Mouse (Mus musculus) embryonic facial prominence, embryonic 13.5 days (tissue): ENCODE measurements at regions not wholly inside any gene's neighbourhood (a gene's known extent, or its start where the extent isn't known, plus 50 kb on each side); places are given as distances from the start of the nearest gene placed in this dataset.

Source experiments
- ATAC-seq: fragments of 200-750 bp; cut with Nextera tagmentation; 2 replicates; pipeline ENCODE4 v1.8.0; 2017; ENCODE audit warnings: low read depth; ENCODE audit not compliant: insufficient number of reproducible peaks, insufficient read depth, low FRiP score, low TSS enrichment
- H3K27ac ChIP-seq: fragments of 300-500 bp; sonication (generic); 2 replicates; pipeline ENCODE4 v1.5.1; 2015; ENCODE audit warnings: moderate library complexity, mild to moderate bottlenecking, inconsistent platforms
- H3K27me3 ChIP-seq: fragments of 300-500 bp; sonication (generic); 2 replicates; pipeline ENCODE4 v1.6.1; 2015; ENCODE audit warnings: mild to moderate bottlenecking, inconsistent platforms
- H3K36me3 ChIP-seq: fragments of 300-500 bp; sonication (generic); 2 replicates; pipeline ENCODE4 v1.6.1; 2015; ENCODE audit warnings: mild to moderate bottlenecking, inconsistent platforms
- H3K4me1 ChIP-seq: fragments of 300-500 bp; sonication (generic); 2 replicates; pipeline ENCODE4 v1.6.1; 2015; ENCODE audit warnings: inconsistent platforms
- H3K4me2 ChIP-seq: fragments of 300-500 bp; sonication (generic); 2 replicates; pipeline ENCODE4 v1.6.1; 2015; ENCODE audit warnings: moderate library complexity, mild to moderate bottlenecking, inconsistent platforms
- H3K4me3 ChIP-seq: fragments of 300-500 bp; sonication (generic); 2 replicates; pipeline ENCODE4 v1.5.1; 2015; ENCODE audit warnings: mild to moderate bottlenecking, inconsistent platforms
- H3K9ac ChIP-seq: fragments of 300-500 bp; sonication (generic); 2 replicates; pipeline ENCODE4 v1.6.1; 2015; ENCODE audit warnings: mild to moderate bottlenecking, inconsistent platforms
- H3K9me3 ChIP-seq: fragments of 300-500 bp; sonication (generic); 2 replicates; pipeline ENCODE4 v1.6.1; 2016; ENCODE audit warnings: inconsistent platforms
- WGBS: fragments of 180-500 bp; shearing (Covaris S2); methylation state at CpG from one replicate; pipeline ENCODE4 v1.1.7; 2015; ENCODE audit warnings: mixed read lengths; 5-methylcytosine and 5-hydroxymethylcytosine counted together

- Histone ChIP-seq H3K4me1 (no peaks in the 10 kb centered on the region), H3K4me3 (no peak overlapping the region), H3K4me2 (no peak overlapping the region), H3K9ac (no peak overlapping the region), H3K36me3 (no peaks in the 10 kb centered on the region), H3K27ac (no peak overlapping the region), H3K27me3 (no peaks in the 10 kb centered on the region), H3K9me3 (no peaks in the 10 kb centered on the region)
- no peak for ATAC-seq
- WGBS = 50% methylated on average over 7 of the region's 7 CpGs
Measured at GRCm38 (mm10) chr19:59646656-59647055, 188.5 kb downstream of the Emx2 start.

DNA sequence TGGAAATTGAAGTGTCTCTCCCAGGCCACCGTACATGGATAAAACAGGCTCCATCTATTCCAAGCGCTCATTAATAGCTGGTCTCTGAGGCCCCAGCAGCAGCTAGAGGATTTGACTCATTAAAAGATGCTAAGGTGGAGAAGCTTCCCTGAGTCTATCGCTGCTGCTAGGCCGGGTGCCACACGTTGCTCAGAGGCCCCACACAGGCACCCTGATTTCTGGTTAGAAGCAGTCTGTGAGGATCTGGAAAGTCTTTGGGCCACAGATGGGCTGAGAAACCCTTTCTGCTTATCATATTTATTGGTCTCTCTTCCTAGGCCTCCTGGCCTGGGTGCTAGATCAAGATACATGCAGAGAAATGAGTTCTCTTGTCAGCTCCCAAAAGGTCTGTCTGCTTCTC is 191.2 kb downstream of the Emx2 start:
- ATAC-seq = no peak
- no peaks in the 10 kb centered on the region for H3K36me3 ChIP-seq
- H3K4me3 ChIP-seq = no peak overlapping the region
- H3K9me3 ChIP-seq = no peaks in the 10 kb centered on the region
- no peaks in the 10 kb centered on the region for H3K4me1 ChIP-seq
- H3K27me3 ChIP-seq = no peaks in the 10 kb centered on the region
- 86% methylated on average over 5 of the region's 5 CpGs for WGBS
- H3K27ac ChIP-seq = no peak overlapping the region
- no peak overlapping the region for H3K4me2 ChIP-seq
- no peak overlapping the region for H3K9ac ChIP-seq

GRCm38 (mm10) chr19:59650611-59651329 is 192.6 kb downstream of the Emx2 start:
- no peaks in the 10 kb centered on the region for H3K9me3 ChIP-seq
- WGBS = 71% methylated on average over 10 of the region's 10 CpGs
- H3K27ac ChIP-seq = no peak overlapping the region
- no peak overlapping the region for H3K4me2 ChIP-seq
- H3K27me3 ChIP-seq = no peaks in the 10 kb centered on the region
- no peaks in the 10 kb centered on the region for H3K4me1 ChIP-seq
- no peaks in the 10 kb centered on the region for H3K36me3 ChIP-seq
- no peak overlapping the region for H3K4me3 ChIP-seq
- no peak overlapping the region for H3K9ac ChIP-seq
- ATAC-seq = no peak

DNA sequence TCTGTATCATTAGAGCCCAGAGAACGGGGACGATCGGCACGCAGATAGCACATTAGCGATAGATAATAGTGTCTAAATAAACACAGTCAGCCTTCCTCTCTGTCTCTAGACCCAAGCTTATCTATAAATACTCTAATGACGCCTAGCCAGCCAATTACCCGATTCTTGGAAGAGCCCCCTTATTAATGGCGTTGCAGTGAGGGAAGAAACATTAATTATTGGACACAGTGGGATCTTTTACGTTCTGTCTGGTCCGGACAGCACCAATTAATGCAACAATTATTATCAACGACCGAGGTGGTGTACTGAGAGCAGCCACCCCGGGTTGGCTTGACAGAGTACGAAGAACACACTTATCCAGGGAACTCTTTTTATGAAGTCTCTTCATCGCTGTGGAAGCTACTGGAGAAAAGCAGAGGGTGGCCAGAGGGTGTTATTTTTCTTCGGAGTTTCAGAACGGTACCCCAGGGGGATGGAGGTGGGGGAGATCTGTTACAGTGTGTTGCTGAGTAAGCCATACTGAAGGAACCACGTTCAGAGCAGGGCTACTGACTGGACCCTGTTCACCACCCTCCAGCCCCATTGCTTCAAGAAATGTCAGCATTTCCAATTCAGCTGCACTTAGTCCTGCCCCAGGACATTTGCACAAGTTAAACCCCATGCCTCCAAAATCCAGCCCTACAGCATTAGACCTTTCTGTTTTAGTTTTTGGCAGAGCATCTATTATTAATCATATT is 195.6 kb downstream of the Emx2 start:
- 68% methylated on average over 18 of the region's 18 CpGs for WGBS
- Histone ChIP-seq H3K4me2 (no peak overlapping the region), H3K27ac (no peak overlapping the region), H3K9ac (no peak overlapping the region), H3K9me3 (no peaks in the 10 kb centered on the region), H3K27me3 (no peaks in the 10 kb centered on the region), H3K4me1 (no peaks in the 10 kb centered on the region), H3K4me3 (no peak overlapping the region), H3K36me3 (no peaks in the 10 kb centered on the region)
- no peak for ATAC-seq

DNA sequence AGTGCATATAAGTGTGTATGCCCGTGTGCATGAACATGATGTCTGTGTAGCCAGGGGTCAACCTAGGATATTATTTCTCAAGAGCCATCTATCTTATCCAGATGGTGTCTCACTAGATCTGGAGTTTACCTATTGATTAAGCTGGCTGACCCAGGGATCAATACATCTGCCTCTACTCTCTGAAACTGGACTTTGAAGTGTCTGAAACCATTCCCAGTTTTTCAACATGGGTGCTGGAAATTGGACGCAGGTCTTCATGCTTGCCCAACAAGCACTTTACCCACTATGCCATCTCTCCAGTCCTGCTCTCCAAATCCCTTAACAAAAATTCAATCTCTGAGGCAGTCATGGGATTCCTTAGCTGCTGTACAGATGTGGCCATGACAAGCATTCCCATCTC is 197.1 kb downstream of the Emx2 start:
- Histone ChIP-seq H3K9ac (no peak overlapping the region), H3K27me3 (no peaks in the 10 kb centered on the region), H3K4me3 (no peak overlapping the region), H3K4me2 (no peak overlapping the region), H3K9me3 (no peaks in the 10 kb centered on the region), H3K4me1 (no peaks in the 10 kb centered on the region), H3K36me3 (no peaks in the 10 kb centered on the region), H3K27ac (no peak overlapping the region)
- no peak for ATAC-seq
- WGBS = 99% methylated on average over 2 of the region's 2 CpGs

GRCm38 (mm10) chr19:59669793-59670192 is 211.6 kb downstream of the Emx2 start:
- H3K27me3 ChIP-seq = no peaks in the 10 kb centered on the region
- no peak overlapping the region; the same call in 1 of the 2 replicates for H3K27ac ChIP-seq
- H3K9me3 ChIP-seq = no peaks in the 10 kb centered on the region
- H3K36me3 ChIP-seq = no peaks in the 10 kb centered on the region
- no peak overlapping the region for H3K4me3 ChIP-seq
- H3K4me1 ChIP-seq = 0 out of 2 replicates have a peak, but pooled peaks cover 4% of the 10 kb centered on the region
- ATAC-seq = no peak
- H3K9ac ChIP-seq = no peak overlapping the region
- no peak overlapping the region for H3K4me2 ChIP-seq

GRCm38 (mm10) chr19:59673537-59673936 is 215.4 kb downstream of the Emx2 start:
- no peak for ATAC-seq
- no peak overlapping the region for H3K9ac ChIP-seq
- H3K4me1 ChIP-seq = 0 out of 2 replicates have a peak, but pooled peaks cover 4% of the 10 kb centered on the region
- H3K4me2 ChIP-seq = no peak overlapping the region
- H3K36me3 ChIP-seq = no peaks in the 10 kb centered on the region
- no peaks in the 10 kb centered on the region for H3K27me3 ChIP-seq
- H3K27ac ChIP-seq = no peak overlapping the region
- no peaks in the 10 kb centered on the region for H3K9me3 ChIP-seq
- H3K4me3 ChIP-seq = no peak overlapping the region

DNA sequence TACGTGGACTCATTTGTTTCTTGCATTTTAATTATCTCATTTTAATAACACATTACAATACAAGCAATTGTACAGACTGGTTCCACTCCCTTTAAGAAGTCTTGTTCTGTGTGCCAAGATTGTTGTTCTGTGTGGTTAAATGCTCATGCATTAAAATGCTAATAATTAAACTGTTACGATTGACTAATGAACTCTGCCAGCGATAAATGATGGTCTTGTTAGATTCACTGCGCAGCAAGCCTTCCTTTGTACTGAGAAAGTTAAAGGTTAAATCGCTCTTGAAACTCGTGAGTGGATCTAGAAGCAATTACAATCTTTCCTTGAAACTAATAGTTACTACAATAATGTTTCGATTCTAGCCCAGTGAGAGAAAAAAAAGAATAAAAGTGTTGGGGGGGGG is 221.0 kb downstream of the Emx2 start:
- H3K9ac ChIP-seq = no peak overlapping the region
- H3K36me3 ChIP-seq = no peaks in the 10 kb centered on the region
- no peaks in the 10 kb centered on the region for H3K27me3 ChIP-seq
- WGBS = 87% methylated on average over 7 of the region's 7 CpGs
- H3K9me3 ChIP-seq = no peaks in the 10 kb centered on the region
- H3K4me1 ChIP-seq = no peaks in the 10 kb centered on the region
- no peak overlapping the region for H3K4me3 ChIP-seq
- no peak overlapping the region for H3K4me2 ChIP-seq
- no peak overlapping the region for H3K27ac ChIP-seq
- no peak for ATAC-seq

GRCm38 (mm10) chr19:59680356-59680755 is 222.2 kb downstream of the Emx2 start:
- Histone ChIP-seq H3K9ac (no peak overlapping the region), H3K36me3 (no peaks in the 10 kb centered on the region), H3K27ac (no peak overlapping the region), H3K4me3 (no peak overlapping the region), H3K9me3 (no peaks in the 10 kb centered on the region), H3K4me2 (no peak overlapping the region), H3K27me3 (no peaks in the 10 kb centered on the region), H3K4me1 (no peaks in the 10 kb centered on the region)
- no peak for ATAC-seq
- WGBS = 80% methylated on average over 4 of the region's 4 CpGs

- no peak overlapping the region for H3K4me3 ChIP-seq
- no peak overlapping the region for H3K9ac ChIP-seq
- no peaks in the 10 kb centered on the region for H3K27me3 ChIP-seq
- no peaks in the 10 kb centered on the region for H3K4me1 ChIP-seq
- WGBS = 75% methylated on average over 7 of the region's 7 CpGs
- H3K4me2 ChIP-seq = no peak overlapping the region
- H3K36me3 ChIP-seq = no peaks in the 10 kb centered on the region
- H3K9me3 ChIP-seq = no peaks in the 10 kb centered on the region
- no peak overlapping the region for H3K27ac ChIP-seq
- no peak for ATAC-seq
Measured at GRCm38 (mm10) chr19:59684292-59684691, 226.1 kb downstream of the Emx2 start.

DNA sequence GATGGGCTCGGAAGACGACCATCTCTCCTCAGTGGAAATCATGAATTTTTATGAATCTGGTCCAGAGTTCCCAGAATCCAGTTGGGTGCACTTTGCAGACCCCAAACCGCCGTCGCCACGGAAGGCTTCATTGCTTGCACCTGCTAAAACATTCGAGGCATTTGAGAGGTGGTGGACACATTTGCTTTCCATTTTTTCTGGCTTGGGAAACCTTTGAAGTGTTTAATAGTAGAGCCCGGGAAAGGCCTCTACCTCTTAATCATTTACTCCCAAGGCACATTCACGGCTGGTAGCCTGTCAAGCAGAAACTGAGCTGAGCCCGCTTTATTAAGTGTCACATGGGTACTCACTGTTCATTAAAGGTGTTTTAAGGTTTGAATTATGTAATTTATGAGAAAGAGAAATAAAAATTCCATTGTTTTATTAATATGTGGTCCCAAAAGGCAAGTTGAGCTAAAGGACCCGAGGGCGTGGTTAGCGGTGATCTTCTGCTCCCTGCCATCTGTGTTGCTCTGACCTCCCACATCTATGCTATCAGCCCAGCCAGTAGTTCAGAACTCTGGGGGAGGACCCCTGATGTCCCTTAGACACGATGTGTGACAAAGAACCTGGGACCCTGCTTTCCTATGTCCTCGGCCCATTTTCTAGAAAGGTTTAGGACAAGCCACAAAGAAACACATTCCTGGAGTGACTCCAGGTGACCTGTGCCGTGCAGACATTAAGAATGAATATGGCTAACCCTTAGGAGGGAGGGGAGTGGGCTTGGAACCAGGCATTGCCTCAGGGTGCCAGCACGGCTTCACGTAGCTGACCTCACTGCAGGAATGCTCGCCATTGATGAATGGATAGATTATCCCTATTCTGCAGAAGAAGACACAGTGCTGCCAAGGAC is 227.9 kb downstream of the Emx2 start:
- no peaks in the 10 kb centered on the region for H3K36me3 ChIP-seq
- H3K9ac ChIP-seq = no peak overlapping the region
- no peak overlapping the region for H3K4me3 ChIP-seq
- no peaks in the 10 kb centered on the region for H3K4me1 ChIP-seq
- H3K27ac ChIP-seq = no peak overlapping the region
- ATAC-seq = no peak
- WGBS = 53% methylated on average over 19 of the region's 19 CpGs
- H3K27me3 ChIP-seq = no peaks in the 10 kb centered on the region
- no peaks in the 10 kb centered on the region for H3K9me3 ChIP-seq
- H3K4me2 ChIP-seq = no peak overlapping the region
